Mouse (Mus musculus): ENCODE results near the gene Aldh18a1. TPM values are rescaled to one million over a fixed set of nuclear protein-coding genes. Genes with fewer than 3 reads are reported as not detected.
"Not testable (repeated sequence)": the region's sequence is repeated elsewhere in the genome, so short reads cannot be mapped to it uniquely, and the experiment has no call there.

Gene Aldh18a1
- polyA plus RNA-seq, 1 experiment = 4.4 TPM

DNA sequence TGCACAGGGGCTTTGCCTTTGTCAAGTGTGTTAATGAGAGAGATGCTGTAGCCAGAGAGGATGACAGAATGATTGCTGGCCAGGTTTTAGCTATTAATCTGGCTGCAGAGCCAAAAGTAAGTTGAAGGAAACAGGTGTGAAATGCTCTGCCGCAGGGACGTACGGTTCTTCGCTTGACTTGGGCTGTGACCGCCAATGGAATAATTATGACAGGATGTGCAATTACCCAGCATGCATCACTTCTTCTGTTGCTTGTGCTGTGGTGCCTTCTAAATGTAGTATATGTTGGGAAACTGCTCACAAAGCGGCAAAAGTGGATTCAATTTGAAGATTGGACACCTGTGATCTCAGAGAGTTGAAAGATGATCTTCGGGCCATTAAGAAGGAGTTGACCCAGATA lies 27.8 kb upstream of the Aldh18a1 start:
- TF ChIP-seq FLI1 (IDR thresholded peaks at IDR 0.05; ENCODE audit: low read length) (no peak), GATA1 (IDR thresholded peaks at IDR 0.05; ENCODE audit: borderline replicate concordance, low read length) (no peak)
- peaks cover 19% of the 10 kb centered on the region for H3K4me1 ChIP-seq
- H3K9me3 ChIP-seq = no peaks in the 10 kb centered on the region
- no peak overlapping the region for H3K4me3 ChIP-seq (replicated peaks)
- peaks cover 7% of the 10 kb centered on the region for H3K27me3 ChIP-seq (replicated peaks)
- H3K36me3 ChIP-seq (replicated peaks; ENCODE audit: low read length) = no peaks in the 10 kb centered on the region

- no peak for TF ChIP-seq FLI1 (IDR thresholded peaks at IDR 0.05; ENCODE audit: low read length)
- no peak for TF ChIP-seq GATA1 (IDR thresholded peaks at IDR 0.05; ENCODE audit: borderline replicate concordance, low read length)
- Histone ChIP-seq H3K4me3 (replicated peaks) (no peak overlapping the region), H3K36me3 (replicated peaks; ENCODE audit: low read length) (peaks cover 8% of the 10 kb centered on the region), H3K4me1 (peaks cover 19% of the 10 kb centered on the region), H3K9me3 (no peaks in the 10 kb centered on the region), H3K27me3 (replicated peaks) (peaks cover 7% of the 10 kb centered on the region)
Measured at GRCm38 (mm10) chr19:40614811-40615210, 26.5 kb upstream of the Aldh18a1 start.

DNA sequence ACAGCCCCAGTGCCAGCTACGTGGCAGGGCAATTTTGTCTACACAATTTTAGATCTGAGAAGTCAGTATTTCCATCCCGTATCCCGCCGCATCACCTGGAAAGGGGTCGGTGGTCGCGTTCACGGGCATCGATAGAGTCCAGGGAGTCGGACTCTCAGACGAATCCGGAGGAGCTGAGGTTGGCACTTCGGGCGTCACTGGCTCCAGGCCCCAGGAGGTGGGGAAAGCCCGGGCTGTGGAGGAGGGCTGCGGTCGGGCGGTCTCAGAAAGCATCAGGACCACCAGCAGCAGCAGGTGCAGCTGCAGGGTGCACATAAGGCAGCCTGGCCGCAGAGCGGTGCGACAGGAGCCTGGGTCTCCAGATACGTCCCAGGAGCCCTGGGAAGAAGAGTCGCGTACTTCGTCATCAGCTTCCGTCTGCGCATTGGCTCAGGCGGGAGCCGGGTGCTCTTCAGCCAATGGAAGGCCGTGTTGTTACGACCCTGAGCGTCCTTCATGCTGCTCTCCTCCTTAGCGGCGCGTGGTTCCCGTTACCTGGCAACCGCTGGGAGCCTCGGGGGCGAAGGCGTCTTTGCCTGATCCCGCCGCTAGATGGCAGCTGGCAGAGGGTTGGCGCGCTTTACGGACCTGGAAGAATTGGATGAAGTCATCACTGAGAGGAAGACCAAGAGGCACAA lies 23.7 kb upstream of the Aldh18a1 start, which contains the start of the genes Tctn3 and Entpd1:
Tctn3 (minus strand) TSS at position 404 of the 677 bp plus-strand sequence.
Entpd1 (plus strand) TSS at position 537 of the 677 bp plus-strand sequence.
- Histone ChIP-seq H3K27me3 (replicated peaks) (peaks cover 7% of the 10 kb centered on the region), H3K36me3 (replicated peaks; ENCODE audit: low read length) (peaks cover 36% of the 10 kb centered on the region), H3K4me1 (peaks cover 19% of the 10 kb centered on the region), H3K4me3 (replicated peaks) (peak within 1 kb of the TSS; percentile 96), H3K9me3 (no peaks in the 10 kb centered on the region)
- TF ChIP-seq FLI1 (IDR thresholded peaks at IDR 0.05; ENCODE audit: low read length) (no peak), GATA1 (IDR thresholded peaks at IDR 0.05; ENCODE audit: borderline replicate concordance, low read length) (no peak)

DNA sequence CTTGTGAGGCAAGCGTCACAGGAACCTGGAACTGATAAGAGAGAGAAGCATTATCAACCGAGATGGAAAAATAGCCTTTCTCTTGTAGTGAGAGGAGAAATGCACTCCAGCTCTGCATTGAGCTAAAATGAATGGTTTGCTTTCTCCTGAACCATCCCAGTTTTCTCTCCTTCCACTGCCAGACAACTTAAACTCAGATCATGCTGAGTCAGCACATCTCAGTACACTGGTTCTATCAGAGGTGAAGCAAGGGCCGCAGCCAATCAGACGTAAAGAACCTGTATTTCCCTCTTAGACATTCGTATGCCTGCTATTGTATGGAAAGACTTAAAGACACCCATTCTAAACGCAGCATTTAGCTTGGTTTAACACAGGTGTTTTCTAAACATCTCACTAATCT lies 19.4 kb upstream of the Aldh18a1 start:
- Histone ChIP-seq H3K4me1 (peaks cover 21% of the 10 kb centered on the region), H3K27me3 (replicated peaks) (no peaks in the 10 kb centered on the region), H3K9me3 (no peaks in the 10 kb centered on the region), H3K36me3 (replicated peaks; ENCODE audit: low read length) (peaks cover 79% of the 10 kb centered on the region), H3K4me3 (replicated peaks) (no peak overlapping the region)
- TF ChIP-seq FLI1 (IDR thresholded peaks at IDR 0.05; ENCODE audit: low read length) = no peak
- no peak for TF ChIP-seq GATA1 (IDR thresholded peaks at IDR 0.05; ENCODE audit: borderline replicate concordance, low read length)

GRCm38 (mm10) chr19:40605189-40605588 lies 16.9 kb upstream of the Aldh18a1 start:
- no peak for TF ChIP-seq FLI1 (IDR thresholded peaks at IDR 0.05; ENCODE audit: low read length)
- TF ChIP-seq GATA1 (IDR thresholded peaks at IDR 0.05; ENCODE audit: borderline replicate concordance, low read length) = no peak
- Histone ChIP-seq H3K4me3 (replicated peaks) (no peak overlapping the region), H3K9me3 (no peaks in the 10 kb centered on the region), H3K27me3 (replicated peaks) (no peaks in the 10 kb centered on the region), H3K4me1 (peaks cover 14% of the 10 kb centered on the region), H3K36me3 (replicated peaks; ENCODE audit: low read length) (peaks cover 84% of the 10 kb centered on the region)

- no peak overlapping the region for H3K4me3 ChIP-seq (replicated peaks)
- H3K4me1 ChIP-seq = peaks cover 14% of the 10 kb centered on the region
- no peaks in the 10 kb centered on the region for H3K27me3 ChIP-seq (replicated peaks)
- H3K9me3 ChIP-seq = no peaks in the 10 kb centered on the region
- peaks cover 72% of the 10 kb centered on the region for H3K36me3 ChIP-seq (replicated peaks; ENCODE audit: low read length)
- no peak for TF ChIP-seq FLI1 (IDR thresholded peaks at IDR 0.05; ENCODE audit: low read length)
- no peak for TF ChIP-seq GATA1 (IDR thresholded peaks at IDR 0.05; ENCODE audit: borderline replicate concordance, low read length)
Measured at GRCm38 (mm10) chr19:40601870-40602269, 13.6 kb upstream of the Aldh18a1 start.

GRCm38 (mm10) chr19:40600846-40601245 lies 12.6 kb upstream of the Aldh18a1 start:
- H3K27me3 ChIP-seq (replicated peaks); H3K9me3 ChIP-seq; H3K4me3 ChIP-seq (replicated peaks): not testable (repeated sequence)
- Histone ChIP-seq H3K36me3 (replicated peaks; ENCODE audit: low read length) (peaks cover 72% of the 10 kb centered on the region), H3K4me1 (peaks cover 15% of the 10 kb centered on the region)

- Histone ChIP-seq H3K9me3 (no peaks in the 10 kb centered on the region), H3K36me3 (replicated peaks; ENCODE audit: low read length) (peaks cover 54% of the 10 kb centered on the region), H3K4me1 (peaks cover 10% of the 10 kb centered on the region; the same call in 1 of the 2 replicates), H3K27me3 (replicated peaks) (no peaks in the 10 kb centered on the region), H3K4me3 (replicated peaks) (no peak overlapping the region)
- TF ChIP-seq FLI1 (IDR thresholded peaks at IDR 0.05; ENCODE audit: low read length) (no peak), GATA1 (IDR thresholded peaks at IDR 0.05; ENCODE audit: borderline replicate concordance, low read length) (no peak)
Measured at GRCm38 (mm10) chr19:40595831-40596230, 7.6 kb upstream of the Aldh18a1 start.

GRCm38 (mm10) chr19:40595231-40595630 lies 7.0 kb upstream of the Aldh18a1 start:
- Histone ChIP-seq H3K36me3 (replicated peaks; ENCODE audit: low read length) (peaks cover 60% of the 10 kb centered on the region), H3K9me3 (no peaks in the 10 kb centered on the region), H3K27me3 (replicated peaks) (no peaks in the 10 kb centered on the region), H3K4me3 (replicated peaks) (no peak overlapping the region), H3K4me1 (peaks cover 16% of the 10 kb centered on the region)
- TF ChIP-seq GATA1 (IDR thresholded peaks at IDR 0.05; ENCODE audit: borderline replicate concordance, low read length) = no peak
- TF ChIP-seq FLI1 (IDR thresholded peaks at IDR 0.05; ENCODE audit: low read length) = no peak

GRCm38 (mm10) chr19:40589530-40589880 lies 1.2 kb upstream of the Aldh18a1 start:
- H3K36me3 ChIP-seq (replicated peaks; ENCODE audit: low read length) = peaks cover 43% of the 10 kb centered on the region
- H3K4me3 ChIP-seq (replicated peaks) = peak overlapping the region; percentile 99
- peaks cover 52% of the 10 kb centered on the region for H3K4me1 ChIP-seq
- H3K27me3 ChIP-seq (replicated peaks) = no peaks in the 10 kb centered on the region
- TF ChIP-seq FLI1 (IDR thresholded peaks at IDR 0.05; ENCODE audit: low read length) (no peak), GATA1 (IDR thresholded peaks at IDR 0.05; ENCODE audit: borderline replicate concordance, low read length) (no peak)
- no peaks in the 10 kb centered on the region for H3K9me3 ChIP-seq
